ENCODE assay signal across 14 mouse cellular contexts in the genomic region with DNA sequence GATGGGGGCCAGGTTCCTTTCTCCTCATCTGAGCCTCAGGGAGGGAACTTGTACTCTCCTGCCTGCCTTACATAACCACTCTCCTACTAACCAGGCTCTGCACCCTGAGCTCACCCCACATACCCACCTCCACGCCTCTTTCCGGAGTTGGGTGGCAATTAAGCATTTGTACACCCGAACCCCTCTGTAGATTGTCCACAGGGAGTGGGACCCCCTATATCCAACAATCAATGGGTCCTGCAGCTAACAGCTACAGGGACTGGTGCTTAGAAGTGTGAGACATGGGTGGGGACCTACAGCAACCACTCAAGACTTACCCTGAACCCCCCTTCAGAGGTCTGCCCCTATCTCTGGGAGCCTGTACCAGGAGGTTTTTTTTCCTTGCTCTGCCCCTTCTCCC. TPM values are rescaled to one million over a fixed set of nuclear protein-coding genes. Genes with fewer than 3 reads are reported as not detected.
DNase-seq lines count a peak whose midpoint lies in the region; ATAC-seq and TF ChIP-seq lines count a peak whose summit lies in the region.
"Had no signal": no experiment of that assay in that cellular context is flagged by ENCODE, and none has a peak within 500 bp of the region (broad histone marks: within the 10 kb centered on the region; RNA-seq: fewer than 3 reads in every experiment).

No protein-coding gene starts in this region.

- H3K27me3 ChIP-seq in lung, embryonic 14.5 days (ENCODE audit: insufficient read depth, low read length): no peaks in the 10 kb centered on the region
- H3K27me3 ChIP-seq in embryonic facial prominence, embryonic 15.5 days: no peaks in the 10 kb centered on the region
- no peaks in the 10 kb centered on the region for H3K27me3 ChIP-seq in limb, embryonic 13.5 days

- H3K4me2 ChIP-seq in lung, embryonic 14.5 days: peak overlapping the region; percentile 59
- no peak overlapping the region for H3K4me2 ChIP-seq in embryonic facial prominence, embryonic 15.5 days (replicated peaks)
- peak overlapping the region; percentile 59 for H3K4me2 ChIP-seq in limb, embryonic 13.5 days (replicated peaks)

- peak overlapping the region; percentile 73 for H3K4me3 ChIP-seq in gastrocnemius, adult 2 months
- no peak overlapping the region for H3K4me3 ChIP-seq in lung, embryonic 14.5 days (ENCODE audit: low read depth, low read length)
- H3K4me3 ChIP-seq in lung, adult 2 months (replicated peaks; ENCODE audit: extremely low read depth, low read depth, low read length): no peak overlapping the region
- H3K4me3 ChIP-seq in embryonic facial prominence, embryonic 15.5 days (replicated peaks): no peak overlapping the region
- H3K4me3 ChIP-seq in limb, embryonic 13.5 days: no peak overlapping the region
- H3K4me3 ChIP-seq in layer of hippocampus, adult 2 months: no peak overlapping the region

- H3K36me3 ChIP-seq in lung, embryonic 14.5 days (ENCODE audit: insufficient read depth): peaks cover 22% of the 10 kb centered on the region
- no peaks in the 10 kb centered on the region for H3K36me3 ChIP-seq in embryonic facial prominence, embryonic 15.5 days
- H3K36me3 ChIP-seq in limb, embryonic 13.5 days: peaks cover 6% of the 10 kb centered on the region; the same call in 1 of the 2 replicates

- H3K27ac ChIP-seq in gastrocnemius, adult 2 months: peak overlapping the region; percentile 98
- peak overlapping the region; percentile 98 for H3K27ac ChIP-seq in lung, embryonic 14.5 days (ENCODE audit: low read depth)
- H3K27ac ChIP-seq in embryonic facial prominence, embryonic 15.5 days (replicated peaks): peak overlapping the region; percentile 98
- H3K27ac ChIP-seq in limb, embryonic 13.5 days: peak overlapping the region; percentile 99
- H3K27ac ChIP-seq in layer of hippocampus, adult 2 months: no peak overlapping the region

- no peak for TF ChIP-seq CTCF in gastrocnemius, adult 2 months (IDR thresholded peaks at IDR 0.05)
- no peak for TF ChIP-seq CTCF in lung, embryonic 14.5 days (IDR thresholded peaks at IDR 0.05; ENCODE audit: low read depth)
- no peak for TF ChIP-seq CTCF in lung, adult 2 months (IDR thresholded peaks at IDR 0.05; ENCODE audit: insufficient read depth, low read length)
- TF ChIP-seq CTCF in layer of hippocampus, adult 2 months (conservative IDR thresholded peaks at IDR 0.05): no peak

- peaks cover 33% of the 10 kb centered on the region for H3K4me1 ChIP-seq in lung, embryonic 14.5 days (ENCODE audit: insufficient read depth)
- H3K4me1 ChIP-seq in lung, adult 2 months (ENCODE audit: control insufficient read depth, insufficient read depth, low read length): no peaks in the 10 kb centered on the region
- peaks cover 75% of the 10 kb centered on the region for H3K4me1 ChIP-seq in embryonic facial prominence, embryonic 15.5 days
- H3K4me1 ChIP-seq in limb, embryonic 13.5 days: peaks cover 79% of the 10 kb centered on the region

- no peaks in the 10 kb centered on the region for H3K9me3 ChIP-seq in lung, embryonic 14.5 days (ENCODE audit: low read depth, low read length)
- no peaks in the 10 kb centered on the region for H3K9me3 ChIP-seq in embryonic facial prominence, embryonic 15.5 days (replicated peaks)
- no peaks in the 10 kb centered on the region for H3K9me3 ChIP-seq in limb, embryonic 13.5 days

- 92% methylated on average over 3 of the region's 3 CpGs for WGBS in lung, embryonic 14.5 days
- 91% methylated on average over 3 of the region's 3 CpGs for WGBS in lung, adult 2 months
- WGBS in embryonic facial prominence, embryonic 15.5 days: 83% methylated on average over 3 of the region's 3 CpGs
- WGBS in limb, embryonic 13.5 days: 94% methylated on average over 3 of the region's 3 CpGs

- TF ChIP-seq POLR2A in lung, adult 2 months (IDR thresholded peaks at IDR 0.05; ENCODE audit: borderline replicate concordance, extremely low read depth, low read depth, low read length): no peak

- peak overlapping the region; percentile 62 for H3K9ac ChIP-seq in lung, embryonic 14.5 days
- no peak overlapping the region for H3K9ac ChIP-seq in embryonic facial prominence, embryonic 15.5 days
- 0 out of 2 replicates have a peak overlapping the region, but pooled peaks have one; percentile 65 for H3K9ac ChIP-seq in limb, embryonic 13.5 days

- peak; percentile 31 for DNase-seq in gastrocnemius, adult 2 months
- DNase-seq in gastrocnemius, adult 18-20 months (ENCODE audit: low spot score): no peak
- no peak for DNase-seq in lung, embryonic 14.5 days
- no peak for DNase-seq in lung, adult 2 months
- DNase-seq in layer of hippocampus, adult 2 months (ENCODE audit: low spot score in 2 of 2): no peak
- no peak for DNase-seq in right cerebral cortex, adult 2 months (ENCODE audit: low spot score in 2 of 2)

- intact Hi-C loops in gastrocnemius, adult 2 months (cut with DNase I): loop anchor here (2.0 kb wide), 1 partner anchor 52 kb away; a partner anchor contains a TSS

- no peak for ATAC-seq in lung, embryonic 14.5 days (ENCODE audit: insufficient read depth)
- ATAC-seq in embryonic facial prominence, embryonic 15.5 days (ENCODE audit: insufficient number of reproducible peaks, low FRiP score, low TSS enrichment, low read depth): no peak
- ATAC-seq in limb, embryonic 13.5 days (ENCODE audit: low FRiP score, low read depth): no peak

RNA-seq across cellular contexts. Expression of a gene that starts 18.0 kb away (rescaled TPM):
- over 10,000 TPM; 28,899 to 38,022 TPM for total RNA-seq in gastrocnemius, adult 2 months (2021)
- total RNA-seq in gastrocnemius, adult 18-20 months (2021): over 10,000 TPM; 35,269 to 35,976 TPM
- 1.5 and 2.5 TPM in 2 replicates for polyA plus RNA-seq in lung, embryonic 14.5 days (2014; fragmentation: Nextera tagmentation; extraction: Ambion mirVana)
- polyA plus RNA-seq in lung, adult 2 months (2012; rRNA removed): 4.1 and 64.7 TPM in 2 replicates
- 167 and 228 TPM in 2 replicates for polyA plus RNA-seq in embryonic facial prominence, embryonic 15.5 days (2015; fragmentation: Nextera tagmentation; extraction: Ambion mirVana)
- 60.9 and 62.3 TPM in 2 replicates for polyA plus RNA-seq in limb, embryonic 13.5 days (2015; fragmentation: Nextera tagmentation; extraction: Ambion mirVana)
- total RNA-seq in layer of hippocampus, adult 2 months (2021): not detected
- total RNA-seq: common myeloid progenitor, adult 5-6 weeks; left cerebral cortex, postnatal 25 days; megakaryocyte-erythroid progenitor cell, adult 5-6 weeks; MEL had no signal

RNA-seq across cellular contexts. Expression of a gene that starts 20.1 kb away (rescaled TPM):
- total RNA-seq in gastrocnemius, adult 2 months (2021): 10 to 100 TPM; 25.8 to 47.3 TPM
- 10 to 100 TPM; 30.3 to 38.4 TPM for total RNA-seq in gastrocnemius, adult 18-20 months (2021)
- polyA plus RNA-seq in lung, embryonic 14.5 days (2014; fragmentation: Nextera tagmentation; extraction: Ambion mirVana): 98.0 and 99.6 TPM in 2 replicates
- polyA plus RNA-seq in lung, adult 2 months (2012; rRNA removed): 131 and 188 TPM in 2 replicates
- 49.3 and 58.9 TPM in 2 replicates for polyA plus RNA-seq in embryonic facial prominence, embryonic 15.5 days (2015; fragmentation: Nextera tagmentation; extraction: Ambion mirVana)
- polyA plus RNA-seq in limb, embryonic 13.5 days (2015; fragmentation: Nextera tagmentation; extraction: Ambion mirVana): 46.3 and 49.8 TPM in 2 replicates
- total RNA-seq in layer of hippocampus, adult 2 months (2021): 1 to 10 TPM; 1.4 to 1.7 TPM
- total RNA-seq: MEL had no signal

RNA-seq across cellular contexts. Expression of a gene that starts 39.1 kb away (rescaled TPM):
- over 10,000 TPM; 15,929 to 19,962 TPM for total RNA-seq in gastrocnemius, adult 2 months (2021)
- total RNA-seq in gastrocnemius, adult 18-20 months (2021): over 10,000 TPM; 19,257 to 20,060 TPM
- polyA plus RNA-seq in lung, embryonic 14.5 days (2014; fragmentation: Nextera tagmentation; extraction: Ambion mirVana): 0.86 and 1.6 TPM in 2 replicates
- polyA plus RNA-seq in lung, adult 2 months (2012; rRNA removed): 3.1 and 223 TPM in 2 replicates
- polyA plus RNA-seq in embryonic facial prominence, embryonic 15.5 days (2015; fragmentation: Nextera tagmentation; extraction: Ambion mirVana): 169 and 228 TPM in 2 replicates
- 45.2 and 47.5 TPM in 2 replicates for polyA plus RNA-seq in limb, embryonic 13.5 days (2015; fragmentation: Nextera tagmentation; extraction: Ambion mirVana)
- total RNA-seq in layer of hippocampus, adult 2 months (2021): not detected
- total RNA-seq: left cerebral cortex, postnatal 25 days; MEL had no signal

RNA-seq across cellular contexts. Expression of a gene that starts 46.0 kb away (rescaled TPM):
- not detected for total RNA-seq in gastrocnemius, adult 2 months (2021)
- not detected for total RNA-seq in gastrocnemius, adult 18-20 months (2021)
- polyA plus RNA-seq in lung, embryonic 14.5 days (2014; fragmentation: Nextera tagmentation; extraction: Ambion mirVana): not detected in 2 replicates
- polyA plus RNA-seq in lung, adult 2 months (2012; rRNA removed): 0.19 and 8.6 TPM in 2 replicates
- polyA plus RNA-seq in embryonic facial prominence, embryonic 15.5 days (2015; fragmentation: Nextera tagmentation; extraction: Ambion mirVana): 3.9 and 4.5 TPM in 2 replicates
- polyA plus RNA-seq in limb, embryonic 13.5 days (2015; fragmentation: Nextera tagmentation; extraction: Ambion mirVana): 1.2 and 1.4 TPM in 2 replicates
- total RNA-seq in layer of hippocampus, adult 2 months (2021): not detected
- total RNA-seq: common myeloid progenitor, adult 5-6 weeks; forebrain, postnatal 0 days; left cerebral cortex, postnatal 25 days; megakaryocyte-erythroid progenitor cell, adult 5-6 weeks; MEL had no signal
- polyA plus RNA-seq: forebrain, postnatal 0 days; hindbrain, embryonic 11.5 days had no signal

RNA-seq across cellular contexts. Expression of a gene that starts 51.8 kb away (rescaled TPM):
- 1 to 10 TPM in 1 of 2 experiments, under 1 TPM in 1; 0.89 to 1.4 TPM for total RNA-seq in gastrocnemius, adult 2 months (2021)
- total RNA-seq in gastrocnemius, adult 18-20 months (2021): 1 to 10 TPM; 1.7 to 1.9 TPM
- 20.3 and 31.0 TPM in 2 replicates for polyA plus RNA-seq in lung, embryonic 14.5 days (2014; fragmentation: Nextera tagmentation; extraction: Ambion mirVana)
- polyA plus RNA-seq in lung, adult 2 months (2012; rRNA removed): 8.0 and 10.3 TPM in 2 replicates
- polyA plus RNA-seq in embryonic facial prominence, embryonic 15.5 days (2015; fragmentation: Nextera tagmentation; extraction: Ambion mirVana): 28.5 and 32.7 TPM in 2 replicates
- polyA plus RNA-seq in limb, embryonic 13.5 days (2015; fragmentation: Nextera tagmentation; extraction: Ambion mirVana): 27.3 and 35.1 TPM in 2 replicates
- total RNA-seq in layer of hippocampus, adult 2 months (2021): 1 to 10 TPM; 7.9 to 8.8 TPM
